Comparison of ENCODE assay signal across 8 mouse cellular contexts in genomic region chr12:76308436-76308835, GRCm38 (mm10). TPM values are rescaled to one million over a fixed set of nuclear protein-coding genes. Genes with fewer than 3 reads are reported as not detected.
A peak's percentile ranks its signal among the peaks of the same experiment; 100 is the strongest.
DNase-seq lines count a peak whose midpoint lies in the region; ATAC-seq and TF ChIP-seq lines count a peak whose summit lies in the region.

No protein-coding gene starts in this region.

- intact Hi-C loops in gastrocnemius, adult 2 months (cut with DNase I): no loop called here
- intact Hi-C loops in gastrocnemius, postnatal 14 days (cut with DNase I; ENCODE audit: low total_unique reads): no loop called here

- no peak for TF ChIP-seq CTCF in gastrocnemius, adult 2 months (IDR thresholded peaks at IDR 0.05)
- TF ChIP-seq CTCF in layer of hippocampus, adult 2 months (conservative IDR thresholded peaks at IDR 0.05): no peak

- peak overlapping the region; percentile 66 for H3K27ac ChIP-seq in gastrocnemius, adult 2 months
- peak overlapping the region; percentile 72 for H3K27ac ChIP-seq in layer of hippocampus, adult 2 months
- H3K27ac ChIP-seq in brown adipose tissue, adult 24 weeks (replicated peaks; ENCODE audit: low read depth, low read length): peak overlapping the region; percentile 98
- peak overlapping the region; percentile 53; the same call in 1 of the 2 replicates for H3K27ac ChIP-seq in limb, embryonic 12.5 days

- DNase-seq in gastrocnemius, adult 2 months: no peak
- no peak for DNase-seq in gastrocnemius, postnatal 14 days
- no peak for DNase-seq in layer of hippocampus, adult 2 months (ENCODE audit: low spot score in 2 of 2)
- no peak for DNase-seq in layer of hippocampus, adult 9-11 months
- no peak for DNase-seq in ovary, postnatal 36 days (ENCODE audit: low spot score)
- DNase-seq in adrenal gland, postnatal 14 days: no peak

- H3K4me1 ChIP-seq in brown adipose tissue, adult 24 weeks (ENCODE audit: control insufficient read depth, insufficient read depth, insufficient read length, low read length): peaks cover 33% of the 10 kb centered on the region
- peaks cover 25% of the 10 kb centered on the region for H3K4me1 ChIP-seq in limb, embryonic 12.5 days (replicated peaks)

- WGBS in limb, embryonic 12.5 days: 87% methylated on average over 5 of the region's 5 CpGs

- ATAC-seq in limb, embryonic 12.5 days (ENCODE audit: insufficient number of reproducible peaks, insufficient read depth, low FRiP score, low TSS enrichment, low read depth): no peak

- no peak overlapping the region for H3K4me3 ChIP-seq in gastrocnemius, adult 2 months
- H3K4me3 ChIP-seq in layer of hippocampus, adult 2 months: no peak overlapping the region
- no peak overlapping the region for H3K4me3 ChIP-seq in brown adipose tissue, adult 24 weeks (ENCODE audit: insufficient read depth, low read depth, low read length)
- no peak overlapping the region for H3K4me3 ChIP-seq in limb, embryonic 12.5 days (replicated peaks)

- H3K27me3 ChIP-seq in limb, embryonic 12.5 days: no peaks in the 10 kb centered on the region

- no peak overlapping the region for H3K4me2 ChIP-seq in limb, embryonic 12.5 days

- no peak overlapping the region for H3K9ac ChIP-seq in limb, embryonic 12.5 days (replicated peaks)

- H3K36me3 ChIP-seq in limb, embryonic 12.5 days: peaks cover 58% of the 10 kb centered on the region

- H3K9me3 ChIP-seq in limb, embryonic 12.5 days: no peaks in the 10 kb centered on the region

RNA-seq across cellular contexts. Expression of gene Akap5, which starts 16.3 kb away (rescaled TPM):
- under 1 TPM; 0.31 to 0.48 TPM for total RNA-seq in gastrocnemius, adult 2 months (2021)
- 1 to 10 TPM; 1.0 to 1.5 TPM for total RNA-seq in gastrocnemius, postnatal 14 days (2021)
- total RNA-seq in layer of hippocampus, adult 2 months (2021): 10 to 100 TPM; 61.5 to 63.0 TPM
- 0.71 and 0.87 TPM in 2 replicates for polyA plus RNA-seq in brown adipose tissue, adult 24 weeks (2012; ENCODE audit: insufficient read depth, insufficient read length, missing spikeins)
- 2.0 and 2.3 TPM in 2 replicates for polyA plus RNA-seq in limb, embryonic 12.5 days (2016; fragmentation: Nextera tagmentation; extraction: Ambion mirVana)
- 3.4 and 4.3 TPM in 2 replicates for total RNA-seq in adrenal gland, postnatal 14 days (2021)

RNA-seq across cellular contexts. Expression of gene Mthfd1, which starts 53.3 kb away (rescaled TPM):
- total RNA-seq in gastrocnemius, adult 2 months (2021): 10 to 100 TPM; 30.1 to 37.8 TPM
- 10 to 100 TPM; 31.4 to 40.6 TPM for total RNA-seq in gastrocnemius, postnatal 14 days (2021)
- 10 to 100 TPM; 42.6 to 47.5 TPM for total RNA-seq in layer of hippocampus, adult 2 months (2021)
- polyA plus RNA-seq in brown adipose tissue, adult 24 weeks (2012; ENCODE audit: insufficient read depth, insufficient read length, missing spikeins): 14.7 and 15.1 TPM in 2 replicates
- 81.2 and 83.6 TPM in 2 replicates for polyA plus RNA-seq in limb, embryonic 12.5 days (2016; fragmentation: Nextera tagmentation; extraction: Ambion mirVana)
- total RNA-seq in adrenal gland, postnatal 14 days (2021): 46.8 and 61.0 TPM in 2 replicates

Comparison
In these comparisons a context has a peak if more than half of its experiments do, and no peak if none do; other contexts are left out.
1. RNA of gene Akap5, which starts 16.3 kb away (total RNA-seq): 61.5 to 63.0 TPM in layer of hippocampus, adult 2 months; 3.4 to 4.3 TPM in adrenal gland, postnatal 14 days, 1.0 to 1.5 TPM in gastrocnemius, postnatal 14 days and 0.31 to 0.48 TPM in gastrocnemius, adult 2 months; every median in the first group is over 10 times any median in the second.
2. Peak in every context shown above with its lines, with median percentiles within 50 percentile points of each other: H3K27ac ChIP-seq.